Mouse (Mus musculus) heart, embryonic 13.5 days (tissue): ENCODE measurements around the gene Timm44. TPM values are rescaled to one million over a fixed set of nuclear protein-coding genes. Genes with fewer than 3 reads are reported as not detected.

Source experiments
- ATAC-seq: fragments of 200-750 bp; cut with Nextera tagmentation; 2 replicates; pipeline ENCODE4 v1.8.0; 2017; ENCODE audit warnings: moderate TSS enrichment; ENCODE audit not compliant: insufficient number of reproducible peaks, low FRiP score, low TSS enrichment; ENCODE audit errors: extremely low read depth
- H3K27ac ChIP-seq: fragments of 300-500 bp; sonication (generic); replicated peaks from 2 replicates; pipeline ENCODE4 v1.5.1; 2015; ENCODE audit warnings: moderate library complexity, mild to moderate bottlenecking, inconsistent platforms
- H3K27me3 ChIP-seq: fragments of 300-500 bp; sonication (generic); replicated peaks from 2 replicates; pipeline ENCODE4 v1.6.1; 2015; ENCODE audit warnings: mild to moderate bottlenecking, inconsistent platforms
- H3K36me3 ChIP-seq: fragments of 300-500 bp; sonication (generic); 2 replicates; pipeline ENCODE4 v1.6.1; 2015; ENCODE audit warnings: mild to moderate bottlenecking, inconsistent platforms
- H3K4me1 ChIP-seq: fragments of 300-500 bp; sonication (generic); 2 replicates; pipeline ENCODE4 v1.6.1; 2015; ENCODE audit warnings: inconsistent platforms
- H3K4me2 ChIP-seq: fragments of 300-500 bp; sonication (generic); 2 replicates; pipeline ENCODE4 v1.6.1; 2015; ENCODE audit warnings: inconsistent platforms, mild to moderate bottlenecking, moderate library complexity
- H3K4me3 ChIP-seq: fragments of 300-500 bp; sonication (generic); 2 replicates; pipeline ENCODE4 v1.5.1; 2015; ENCODE audit warnings: moderate library complexity, mild to moderate bottlenecking, inconsistent platforms
- H3K9ac ChIP-seq: fragments of 300-500 bp; sonication (generic); 2 replicates; pipeline ENCODE4 v1.6.1; 2015; ENCODE audit warnings: inconsistent platforms, mild to moderate bottlenecking, moderate library complexity
- H3K9me3 ChIP-seq: fragments of 300-500 bp; sonication (generic); 2 replicates; pipeline ENCODE4 v1.6.1; 2016; ENCODE audit warnings: inconsistent platforms
- WGBS: fragments of 180-500 bp; shearing (Covaris S2); methylation state at CpG from one replicate; pipeline ENCODE4 v1.1.7; 2015; ENCODE audit warnings: mixed read lengths; 5-methylcytosine and 5-hydroxymethylcytosine counted together
- polyA plus RNA-seq: library from polyadenylated mRNA; unstranded; fragments of >200 nt; fragmentation: Nextera tagmentation; extraction: Ambion mirVana; gene quantifications from 2 replicates; pipeline ENCODE4 v1.2.1, GENCODE M21; 2015

Gene Timm44
- polyA plus RNA-seq: 54.4 and 54.9 TPM in 2 replicates

DNA sequence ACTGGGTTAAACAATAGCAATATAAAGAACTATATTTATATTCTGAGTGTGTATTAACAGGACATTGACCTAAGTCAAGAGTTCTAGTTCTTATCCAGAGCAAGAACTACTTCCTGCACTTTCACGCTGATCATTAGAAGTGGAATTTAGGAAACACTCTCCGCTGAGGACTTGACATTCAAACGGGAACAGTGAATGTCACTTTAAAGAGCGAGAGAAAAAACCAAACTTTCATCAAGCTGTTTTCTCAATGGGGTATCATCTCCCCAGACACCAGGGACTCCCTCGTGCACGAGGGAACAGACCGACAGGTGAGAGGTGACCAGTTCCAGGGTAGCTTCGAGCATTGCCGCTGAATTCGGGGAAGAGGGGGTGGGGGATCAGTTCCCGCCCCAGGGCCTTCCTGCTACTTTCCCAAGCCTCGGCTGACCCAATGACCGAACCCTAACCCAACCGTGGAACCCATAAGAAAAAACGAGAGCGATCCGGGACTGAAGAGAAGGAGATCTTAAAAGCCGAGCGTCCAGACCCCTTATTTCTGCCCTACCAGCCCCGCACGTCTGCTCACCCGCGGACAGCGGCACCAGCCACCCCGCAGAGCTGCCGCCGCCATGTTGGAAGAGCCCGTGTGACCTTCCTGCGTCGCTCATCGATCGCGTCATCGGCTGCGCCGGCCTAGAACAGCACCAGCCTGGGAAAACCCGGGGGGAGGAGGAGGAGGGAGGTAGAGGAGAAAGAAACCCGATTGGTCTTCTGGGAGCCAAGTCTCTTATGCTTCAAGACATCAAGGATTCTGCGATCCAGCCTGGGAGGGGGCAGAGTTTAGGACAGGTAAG is at the start of gene Timm44:
Gene Timm44, minus strand, starts transcription at position 639 of the 836 bp plus-strand sequence.
- peak within 1 kb of the TSS; percentile 43 for H3K27ac ChIP-seq
- peak within 1 kb of the TSS; percentile 87 for H3K9ac ChIP-seq
- peaks cover 11% of the 10 kb centered on the region for H3K4me1 ChIP-seq
- H3K27me3 ChIP-seq: no peaks in the 10 kb centered on the region
- WGBS: under 1% methylated on average over 39 of the region's 39 CpGs
- peaks cover 39% of the 10 kb centered on the region for H3K36me3 ChIP-seq
- peak; percentile 89 for ATAC-seq
- no peaks in the 10 kb centered on the region for H3K9me3 ChIP-seq
- H3K4me2 ChIP-seq: peak within 1 kb of the TSS; percentile 79
- peak within 1 kb of the TSS; percentile 70 for H3K4me3 ChIP-seq

DNA sequence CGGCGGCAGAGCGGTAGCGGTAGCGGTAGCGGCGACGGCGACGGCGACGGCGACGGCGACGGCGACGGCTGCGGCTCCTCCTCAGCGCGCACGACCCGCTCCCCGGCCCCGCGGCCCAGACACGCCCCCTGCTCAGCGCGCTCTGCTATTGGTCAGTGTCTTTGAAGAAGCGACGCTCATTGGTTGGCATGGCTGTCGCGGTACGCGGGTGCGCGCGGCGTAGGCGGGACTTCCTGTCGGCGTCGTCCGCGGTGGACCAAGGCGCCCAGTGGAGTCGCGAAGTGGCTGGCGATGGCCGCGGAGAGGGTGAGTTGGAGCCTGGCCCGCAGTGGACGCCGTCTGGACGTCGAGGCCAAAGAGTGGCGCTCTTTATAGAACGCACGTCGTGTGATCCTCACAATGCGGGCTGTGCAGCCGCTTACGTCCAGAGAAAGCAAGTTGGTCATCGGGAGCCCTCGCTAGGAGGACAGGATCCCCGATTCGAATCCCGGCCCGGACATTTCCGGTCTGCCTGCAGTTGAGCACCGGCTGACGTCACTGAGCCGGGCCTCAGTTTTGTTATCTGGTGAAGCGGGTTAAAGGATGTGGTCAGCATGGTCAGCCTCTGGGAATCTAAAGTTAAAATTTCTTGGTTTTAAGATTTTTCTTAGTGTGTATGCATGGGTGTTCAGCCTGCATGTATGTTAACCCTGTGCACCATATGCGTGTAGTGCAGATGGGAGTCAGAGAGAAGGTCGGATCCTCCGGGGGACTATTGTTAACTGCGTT is 49.5 kb upstream of the Timm44 start, which contains the start of the genes Ccl25 and Elavl1:
Gene Ccl25, plus strand, starts transcription at position 228 of the 768 bp plus-strand sequence.
Gene Elavl1, minus strand, starts transcription at position 431 of the 768 bp plus-strand sequence.
- peaks cover 63% of the 10 kb centered on the region for H3K36me3 ChIP-seq
- no peaks in the 10 kb centered on the region for H3K9me3 ChIP-seq

DNA sequence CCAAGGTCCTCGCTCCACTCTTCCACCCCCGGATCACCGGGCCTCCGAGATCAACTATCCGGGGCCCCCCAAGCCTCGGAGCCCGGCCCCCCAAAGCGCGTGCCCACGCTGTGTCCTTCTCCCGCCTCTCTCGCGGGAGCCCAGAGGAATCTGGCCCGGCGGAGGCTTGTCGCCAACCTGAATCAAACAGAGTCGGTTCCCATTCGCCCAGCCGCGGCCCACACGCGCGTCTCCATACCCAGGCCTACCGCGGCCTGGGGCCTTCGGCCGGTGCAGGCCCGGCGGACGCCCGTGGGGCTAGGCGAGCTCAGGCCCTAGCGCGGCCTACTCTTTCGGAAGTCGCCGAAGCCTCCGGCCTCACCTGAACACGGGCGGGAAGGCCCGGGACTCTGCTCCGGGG is 48.8 kb upstream of the Timm44 start:
- Histone ChIP-seq H3K27ac (peak overlapping the region; percentile 83), H3K27me3 (no peaks in the 10 kb centered on the region), H3K9ac (peak overlapping the region; percentile 94), H3K4me1 (peaks cover 64% of the 10 kb centered on the region), H3K9me3 (no peaks in the 10 kb centered on the region), H3K4me3 (peak overlapping the region; percentile 81), H3K4me2 (peak overlapping the region; percentile 98), H3K36me3 (peaks cover 61% of the 10 kb centered on the region)
- under 1% methylated on average over 42 of the region's 42 CpGs for WGBS
- peak; percentile 62 for ATAC-seq

More for the DNA sequence above, 49.5 kb upstream of the Timm44 start, which contains the start of the genes Ccl25 and Elavl1:
- Histone ChIP-seq H3K4me1 (peaks cover 58% of the 10 kb centered on the region), H3K27me3 (no peaks in the 10 kb centered on the region), H3K9ac (peak within 1 kb of the TSS; percentile 94), H3K4me3 (peak within 1 kb of the TSS; percentile 81), H3K4me2 (peak within 1 kb of the TSS; percentile 98), H3K27ac (peak within 1 kb of the TSS; percentile 83)
- peak; percentile 98 for ATAC-seq
- under 1% methylated on average over 77 of the region's 78 CpGs for WGBS

DNA sequence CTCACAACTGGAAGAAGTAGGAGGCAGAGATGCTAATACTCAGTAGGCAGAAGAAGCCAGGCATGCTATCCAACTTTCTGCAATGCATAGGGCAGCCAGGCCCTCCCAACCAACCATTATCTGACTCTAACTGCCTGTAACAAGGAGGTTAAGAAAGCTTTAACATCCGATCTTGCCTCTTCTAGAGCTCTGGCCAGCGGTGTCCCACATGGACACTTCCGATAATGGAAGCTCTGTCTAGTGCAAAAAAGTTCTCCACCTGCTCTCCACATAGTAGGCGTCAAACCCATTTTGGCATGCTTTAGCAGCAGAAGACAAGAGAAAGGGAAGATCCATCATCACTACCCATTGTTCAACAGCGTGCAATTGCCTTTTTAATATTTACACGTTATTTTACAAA is 48.2 kb upstream of the Timm44 start:
- no peaks in the 10 kb centered on the region for H3K27me3 ChIP-seq
- H3K4me1 ChIP-seq: peaks cover 68% of the 10 kb centered on the region
- ATAC-seq: no peak
- peak overlapping the region; percentile 94 for H3K9ac ChIP-seq
- peak overlapping the region; percentile 98 for H3K4me2 ChIP-seq
- peaks cover 55% of the 10 kb centered on the region for H3K36me3 ChIP-seq
- no peaks in the 10 kb centered on the region for H3K9me3 ChIP-seq
- peak overlapping the region; percentile 81 for H3K4me3 ChIP-seq
- peak overlapping the region; percentile 83 for H3K27ac ChIP-seq
- WGBS: 1% methylated on average over 6 of the region's 6 CpGs

DNA sequence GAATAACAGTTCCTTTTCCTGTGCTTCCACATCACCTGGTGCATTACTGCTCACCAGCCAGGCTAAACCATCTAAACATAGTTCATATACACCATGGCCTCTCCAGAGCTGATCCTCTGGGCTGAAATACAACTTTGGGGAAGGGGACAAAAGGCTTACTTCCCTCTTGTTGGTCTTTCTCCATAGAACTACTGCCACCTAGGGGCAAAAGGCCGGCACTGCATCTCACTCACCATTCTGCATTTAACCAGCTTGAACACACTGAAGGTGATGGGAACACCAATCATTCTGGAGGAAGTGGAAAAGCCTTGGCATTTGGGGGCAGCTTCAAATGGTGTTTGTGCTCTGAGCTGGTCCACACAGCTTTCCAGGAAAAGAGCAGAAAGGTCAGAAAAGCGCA is 46.8 kb upstream of the Timm44 start:
- ATAC-seq: no peak
- Histone ChIP-seq H3K27ac (0 out of 2 replicates have a peak overlapping the region, but pooled peaks have one; percentile 1), H3K9ac (peak overlapping the region; percentile 94; the same call in 1 of the 2 replicates), H3K4me3 (peak overlapping the region; percentile 81; the same call in 1 of the 2 replicates), H3K27me3 (no peaks in the 10 kb centered on the region), H3K9me3 (no peaks in the 10 kb centered on the region), H3K36me3 (peaks cover 44% of the 10 kb centered on the region), H3K4me1 (peaks cover 66% of the 10 kb centered on the region), H3K4me2 (peak overlapping the region; percentile 98; the same call in 1 of the 2 replicates)
- 24% methylated on average over 2 of the region's 2 CpGs for WGBS

DNA sequence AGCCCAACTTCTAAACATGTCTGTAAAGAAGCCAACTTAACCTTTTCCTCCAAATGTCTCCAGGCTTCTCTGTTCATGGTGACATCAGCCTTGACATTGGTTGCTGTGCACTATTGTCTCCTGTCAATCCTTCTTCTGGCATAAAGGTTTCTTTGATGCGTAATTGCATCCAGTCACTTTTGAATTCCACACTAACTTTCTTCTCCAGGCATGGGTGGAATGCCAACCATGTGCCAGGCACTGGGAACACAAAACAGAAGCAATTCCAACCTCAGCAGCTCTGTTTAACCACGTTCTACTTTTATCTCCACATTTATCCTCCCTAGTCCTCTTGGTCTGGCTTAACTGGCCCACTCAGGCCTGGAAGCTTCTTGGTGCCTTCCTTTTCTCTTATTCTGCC is 45.3 kb upstream of the Timm44 start:
- no peak overlapping the region for H3K9ac ChIP-seq
- H3K27ac ChIP-seq: peak overlapping the region; percentile 36; the same call in 1 of the 2 replicates
- H3K4me3 ChIP-seq: no peak overlapping the region
- H3K27me3 ChIP-seq: no peaks in the 10 kb centered on the region
- H3K9me3 ChIP-seq: no peaks in the 10 kb centered on the region
- H3K4me2 ChIP-seq: peak overlapping the region; percentile 25; the same call in 1 of the 2 replicates
- no peak for ATAC-seq
- 41% methylated on average over 2 of the region's 2 CpGs for WGBS
- peaks cover 63% of the 10 kb centered on the region for H3K4me1 ChIP-seq
- H3K36me3 ChIP-seq: peaks cover 35% of the 10 kb centered on the region

DNA sequence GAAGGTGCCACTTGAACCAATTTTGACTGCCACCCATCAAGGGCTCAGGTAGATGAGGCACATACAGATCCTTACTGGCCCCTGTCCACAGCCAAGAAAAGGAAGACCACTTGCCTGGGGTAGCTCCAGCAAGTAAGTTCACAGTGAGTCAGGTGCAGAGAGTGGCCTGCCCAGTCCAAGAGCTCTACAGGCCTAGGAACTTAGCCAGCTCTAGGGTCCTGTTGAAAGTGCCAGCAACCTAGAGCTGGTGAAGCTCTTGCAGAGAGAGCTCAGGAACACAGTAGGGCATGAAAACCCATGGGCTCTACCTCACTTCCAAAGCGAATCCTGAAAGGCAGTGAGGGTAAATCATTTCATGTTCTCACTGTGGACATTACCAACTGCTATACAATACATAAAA is 44.7 kb upstream of the Timm44 start:
- H3K27ac ChIP-seq: no peak overlapping the region
- H3K4me3 ChIP-seq: no peak overlapping the region
- peaks cover 61% of the 10 kb centered on the region for H3K4me1 ChIP-seq
- H3K36me3 ChIP-seq: peaks cover 35% of the 10 kb centered on the region
- no peaks in the 10 kb centered on the region for H3K9me3 ChIP-seq
- WGBS: 94% methylated on average over 1 of the region's 1 CpGs
- no peaks in the 10 kb centered on the region for H3K27me3 ChIP-seq
- no peak overlapping the region for H3K4me2 ChIP-seq
- ATAC-seq: no peak
- no peak overlapping the region for H3K9ac ChIP-seq

DNA sequence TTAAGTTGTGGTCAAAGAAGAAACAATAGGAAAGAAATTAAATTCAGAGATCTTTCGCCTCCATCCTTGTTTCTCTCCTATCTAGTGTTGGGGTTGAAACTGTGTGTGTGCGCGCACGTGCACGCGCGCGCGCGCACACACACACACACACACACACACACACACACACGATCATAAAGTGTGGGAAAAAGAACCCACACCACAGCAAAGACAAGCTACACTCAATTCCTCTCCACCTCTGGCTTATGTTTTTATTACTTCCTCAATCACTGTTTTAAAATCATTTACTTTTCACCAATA is 43.8 kb upstream of the Timm44 start:
- Histone ChIP-seq H3K9me3 (no peaks in the 10 kb centered on the region), H3K4me2 (no peak overlapping the region), H3K36me3 (peaks cover 35% of the 10 kb centered on the region), H3K4me3 (no peak overlapping the region), H3K4me1 (peaks cover 62% of the 10 kb centered on the region), H3K27me3 (no peaks in the 10 kb centered on the region), H3K9ac (no peak overlapping the region), H3K27ac (no peak overlapping the region)
- ATAC-seq: no peak
- WGBS: 98% methylated on average over 11 of the region's 11 CpGs

DNA sequence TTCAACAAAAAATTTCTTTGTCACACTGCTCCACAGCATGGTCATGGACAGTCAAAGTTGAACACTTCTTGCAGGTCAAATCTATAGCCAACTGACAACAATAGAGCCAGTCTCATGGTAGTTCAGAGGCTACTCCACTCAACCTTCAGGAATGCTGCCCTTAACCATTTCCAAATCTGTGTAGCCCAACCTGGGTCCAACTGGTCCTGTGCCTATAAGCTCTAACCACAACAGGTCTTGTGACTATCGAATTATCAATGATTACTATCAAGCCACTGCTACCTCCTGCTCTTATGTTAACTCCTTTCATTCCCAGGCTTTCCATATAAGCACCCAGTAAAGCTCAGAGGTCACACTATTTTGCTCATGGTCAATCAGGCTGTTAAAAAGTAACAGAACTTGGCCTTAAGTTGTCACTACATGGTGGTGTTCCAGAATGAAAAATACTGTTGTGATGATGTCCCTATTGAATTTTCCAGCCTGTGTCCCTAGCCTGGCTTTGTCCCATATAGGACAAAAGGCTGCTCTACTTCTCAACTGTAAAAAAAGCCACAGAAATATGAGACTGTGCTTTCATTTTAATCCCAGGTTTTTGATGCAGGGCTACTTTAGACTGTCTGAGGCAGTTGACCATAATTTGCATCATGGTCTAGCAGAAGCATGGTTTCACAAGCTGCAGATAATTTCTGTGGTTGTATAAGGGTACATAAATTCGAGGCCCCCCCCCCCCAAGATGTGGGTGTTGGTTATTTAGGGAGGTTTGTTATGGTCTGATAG is 43.3 kb upstream of the Timm44 start:
- Histone ChIP-seq H3K27me3 (no peaks in the 10 kb centered on the region), H3K4me2 (no peak overlapping the region), H3K9ac (no peak overlapping the region), H3K4me3 (no peak overlapping the region), H3K4me1 (peaks cover 67% of the 10 kb centered on the region), H3K9me3 (no peaks in the 10 kb centered on the region), H3K36me3 (peaks cover 35% of the 10 kb centered on the region), H3K27ac (no peak overlapping the region)
- ATAC-seq: no peak
- WGBS: 72% methylated on average over 2 of the region's 2 CpGs

DNA sequence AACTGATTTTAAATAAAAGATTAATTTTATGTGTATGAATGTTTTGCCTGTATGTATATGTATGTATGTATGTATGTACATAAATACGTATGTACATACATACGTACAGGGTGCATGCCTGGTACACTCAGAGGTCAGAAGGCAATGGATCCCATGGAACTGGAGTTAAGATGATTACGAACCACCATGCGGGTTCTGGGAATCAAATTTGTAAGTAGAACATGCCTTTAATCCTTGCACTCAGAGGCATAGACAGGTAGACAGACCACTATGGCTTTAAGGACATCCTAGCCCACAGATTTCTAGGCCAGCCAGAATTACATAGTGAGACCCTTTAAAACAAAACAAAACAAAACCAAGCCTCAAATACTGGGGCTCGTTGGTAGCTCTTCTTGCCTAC is 42.4 kb upstream of the Timm44 start:
- no peaks in the 10 kb centered on the region for H3K27me3 ChIP-seq
- H3K4me3 ChIP-seq: no peak overlapping the region
- ATAC-seq: no peak
- peaks cover 66% of the 10 kb centered on the region for H3K4me1 ChIP-seq
- no peak overlapping the region for H3K27ac ChIP-seq
- WGBS: 83% methylated on average over 5 of the region's 5 CpGs
- no peak overlapping the region for H3K4me2 ChIP-seq
- peaks cover 35% of the 10 kb centered on the region for H3K36me3 ChIP-seq
- no peaks in the 10 kb centered on the region for H3K9me3 ChIP-seq
- no peak overlapping the region for H3K9ac ChIP-seq

DNA sequence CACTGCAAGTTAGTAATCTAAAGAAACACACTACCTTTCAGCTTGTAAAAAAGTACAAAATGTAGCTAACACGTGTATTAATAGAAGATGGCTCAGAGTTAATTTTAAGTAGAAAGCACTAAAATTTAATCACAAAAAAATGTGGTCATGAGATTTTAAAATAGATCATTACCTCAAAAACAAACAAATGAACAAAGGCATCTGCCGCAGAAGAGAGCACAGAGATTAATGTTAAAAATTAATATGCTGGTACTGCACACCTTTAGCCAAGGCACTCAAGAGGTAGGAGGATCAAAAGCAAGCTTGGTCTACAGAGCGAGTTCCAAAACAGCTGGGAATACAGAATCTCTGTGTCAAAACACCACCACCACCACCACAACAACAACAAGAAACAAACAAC is 39.1 kb upstream of the Timm44 start:
- 92% methylated on average over 3 of the region's 3 CpGs for WGBS
- peaks cover 40% of the 10 kb centered on the region for H3K4me1 ChIP-seq
- H3K4me2 ChIP-seq: no peak overlapping the region
- peaks cover 29% of the 10 kb centered on the region for H3K36me3 ChIP-seq
- no peaks in the 10 kb centered on the region for H3K27me3 ChIP-seq
- H3K9ac ChIP-seq: no peak overlapping the region
- no peaks in the 10 kb centered on the region for H3K9me3 ChIP-seq
- H3K4me3 ChIP-seq: no peak overlapping the region
- no peak for ATAC-seq
- no peak overlapping the region for H3K27ac ChIP-seq
